Mouse (Mus musculus): ENCODE measurements at regions not wholly inside any gene's neighbourhood (a gene's known extent, or its start where the extent isn't known, plus 50 kb on each side); places are given as distances from the start of the nearest gene placed in this dataset.

GRCm38 (mm10) chr12:43963973-43964372 lies 246.2 kb downstream of the Dnajb9 start:
- Histone ChIP-seq H3K27ac (replicated peaks; ENCODE audit: low read depth, low read length) (no peak overlapping the region), H3K27me3 (ENCODE audit: control insufficient read depth, insufficient read depth, low read length) (no peaks in the 10 kb centered on the region), H3K9ac (ENCODE audit: low read depth, low read length, severe bottlenecking) (no peak overlapping the region), H3K4me1 (ENCODE audit: control insufficient read depth, insufficient read depth, low read length) (no peaks in the 10 kb centered on the region), H3K9me3 (ENCODE audit: control insufficient read depth, low read length) (no peaks in the 10 kb centered on the region), H3K36me3 (ENCODE audit: control insufficient read depth, insufficient read depth, low read length) (no peaks in the 10 kb centered on the region), H3K4me2 (replicated peaks; ENCODE audit: low read depth, low read length, severe bottlenecking) (no peak overlapping the region), H3K4me3 (replicated peaks; ENCODE audit: low read length) (no peak overlapping the region)
- TF ChIP-seq POLR2A (IDR thresholded peaks at IDR 0.05; ENCODE audit: borderline replicate concordance, extremely low read depth, insufficient read depth, insufficient read length): no peak
- DNase-seq (ENCODE audit: low spot score) (peak; percentile 68), ATAC-seq (ENCODE audit: low FRiP score, low read depth) (peak; percentile 50)
- WGBS: 38% methylated on average over 1 of the region's 1 CpGs

GRCm38 (mm10) chr12:43962551-43963120 lies 247.5 kb downstream of the Dnajb9 start:
- no peak for TF ChIP-seq POLR2A (IDR thresholded peaks at IDR 0.05; ENCODE audit: borderline replicate concordance, extremely low read depth, insufficient read depth, insufficient read length)
- Histone ChIP-seq H3K4me1 (ENCODE audit: control insufficient read depth, insufficient read depth, low read length) (no peaks in the 10 kb centered on the region), H3K36me3 (ENCODE audit: control insufficient read depth, insufficient read depth, low read length) (no peaks in the 10 kb centered on the region), H3K4me2 (replicated peaks; ENCODE audit: low read depth, low read length, severe bottlenecking) (no peak overlapping the region), H3K9me3 (ENCODE audit: control insufficient read depth, low read length) (no peaks in the 10 kb centered on the region), H3K27ac (replicated peaks; ENCODE audit: low read depth, low read length) (no peak overlapping the region), H3K27me3 (ENCODE audit: control insufficient read depth, insufficient read depth, low read length) (no peaks in the 10 kb centered on the region), H3K4me3 (replicated peaks; ENCODE audit: low read length) (no peak overlapping the region), H3K9ac (ENCODE audit: low read depth, low read length, severe bottlenecking) (no peak overlapping the region)
- no peak for DNase-seq (ENCODE audit: low spot score)
- 61% methylated on average over 6 of the region's 6 CpGs for WGBS
- ATAC-seq (ENCODE audit: low FRiP score, low read depth): no peak

DNA sequence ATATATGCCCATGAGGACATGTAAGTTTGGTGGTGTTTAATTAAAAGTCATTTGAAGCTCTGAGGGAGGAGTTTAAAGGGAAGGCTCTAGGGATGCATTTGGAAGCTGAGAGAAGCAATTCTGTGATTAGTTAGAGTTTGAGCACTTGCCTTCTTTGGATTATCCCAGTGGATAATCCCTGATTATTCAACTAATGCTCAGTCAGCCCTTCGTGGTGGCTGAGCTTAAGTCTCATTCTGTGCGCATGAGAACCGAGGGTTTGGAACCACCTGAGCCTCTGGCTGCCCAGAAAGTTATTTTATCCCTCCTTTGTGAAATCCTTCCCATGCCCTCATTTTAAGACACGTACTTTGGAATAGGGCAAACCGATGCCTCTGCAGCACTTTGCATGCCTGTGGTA lies 285.9 kb downstream of the Dnajb9 start:
- Histone ChIP-seq H3K27me3 (ENCODE audit: control insufficient read depth, insufficient read depth, low read length) (no peaks in the 10 kb centered on the region), H3K9me3 (ENCODE audit: control insufficient read depth, low read length) (no peaks in the 10 kb centered on the region), H3K27ac (replicated peaks; ENCODE audit: low read depth, low read length) (no peak overlapping the region), H3K4me1 (ENCODE audit: control insufficient read depth, insufficient read depth, low read length) (no peaks in the 10 kb centered on the region), H3K4me3 (replicated peaks; ENCODE audit: low read length) (no peak overlapping the region), H3K4me2 (replicated peaks; ENCODE audit: low read depth, low read length, severe bottlenecking) (no peak overlapping the region), H3K9ac (ENCODE audit: low read depth, low read length, severe bottlenecking) (no peak overlapping the region), H3K36me3 (ENCODE audit: control insufficient read depth, insufficient read depth, low read length) (no peaks in the 10 kb centered on the region)
- WGBS: 75% methylated on average over 5 of the region's 5 CpGs
- DNase-seq (ENCODE audit: low spot score): no peak
- TF ChIP-seq POLR2A (IDR thresholded peaks at IDR 0.05; ENCODE audit: borderline replicate concordance, extremely low read depth, insufficient read depth, insufficient read length): no peak
- ATAC-seq (ENCODE audit: low FRiP score, low read depth): no peak

DNA sequence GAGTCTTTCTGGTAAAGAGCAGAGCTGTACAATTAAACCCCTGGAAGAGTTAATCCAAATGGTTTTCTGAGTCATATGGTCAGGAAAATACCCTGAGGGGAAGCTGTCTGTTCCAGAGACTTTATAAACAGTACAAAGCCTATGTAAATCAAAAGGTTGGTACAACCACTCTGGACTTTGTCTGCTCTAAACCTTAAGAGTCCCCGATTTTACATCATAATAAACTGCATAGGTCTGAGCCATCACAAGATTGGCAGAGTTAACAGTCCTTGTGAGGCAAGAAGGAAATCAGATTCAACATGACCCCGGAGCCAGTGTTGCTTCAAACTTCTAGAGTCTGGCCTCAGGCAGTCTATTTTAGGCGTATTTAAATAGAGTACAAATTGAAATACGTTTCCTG lies 289.7 kb downstream of the Dnajb9 start:
- Histone ChIP-seq H3K4me1 (ENCODE audit: control insufficient read depth, insufficient read depth, low read length) (no peaks in the 10 kb centered on the region), H3K4me3 (replicated peaks; ENCODE audit: low read length) (no peak overlapping the region), H3K4me2 (replicated peaks; ENCODE audit: low read depth, low read length, severe bottlenecking) (no peak overlapping the region), H3K27ac (replicated peaks; ENCODE audit: low read depth, low read length) (no peak overlapping the region), H3K27me3 (ENCODE audit: control insufficient read depth, insufficient read depth, low read length) (no peaks in the 10 kb centered on the region), H3K36me3 (ENCODE audit: control insufficient read depth, insufficient read depth, low read length) (no peaks in the 10 kb centered on the region), H3K9me3 (ENCODE audit: control insufficient read depth, low read length) (no peaks in the 10 kb centered on the region), H3K9ac (ENCODE audit: low read depth, low read length, severe bottlenecking) (no peak overlapping the region)
- TF ChIP-seq POLR2A (IDR thresholded peaks at IDR 0.05; ENCODE audit: borderline replicate concordance, extremely low read depth, insufficient read depth, insufficient read length): no peak
- 39% methylated on average over 4 of the region's 4 CpGs for WGBS
- DNase-seq (ENCODE audit: low spot score): no peak
- no peak for ATAC-seq (ENCODE audit: low FRiP score, low read depth)

DNA sequence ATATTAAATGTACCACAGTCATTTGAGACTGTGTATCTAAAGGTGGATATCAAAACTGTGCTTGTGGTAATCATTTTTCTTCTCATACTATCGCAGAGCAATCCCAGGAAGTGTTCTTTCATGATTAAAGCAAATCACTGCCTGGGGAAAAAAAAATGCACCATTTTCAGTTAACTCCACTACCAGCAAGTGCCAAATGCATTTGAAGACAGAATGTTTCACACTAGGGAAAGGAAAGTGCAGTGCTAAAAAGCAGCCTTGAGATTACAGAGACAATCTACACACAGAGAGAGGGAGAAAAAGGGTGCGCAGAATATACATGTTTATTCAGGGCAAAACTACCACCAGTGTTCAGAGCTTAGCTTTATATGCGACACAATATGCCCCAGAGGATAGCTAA lies 291.0 kb downstream of the Dnajb9 start:
- Histone ChIP-seq H3K9ac (ENCODE audit: low read depth, low read length, severe bottlenecking) (no peak overlapping the region), H3K27me3 (ENCODE audit: control insufficient read depth, insufficient read depth, low read length) (no peaks in the 10 kb centered on the region), H3K4me2 (replicated peaks; ENCODE audit: low read depth, low read length, severe bottlenecking) (no peak overlapping the region), H3K9me3 (ENCODE audit: control insufficient read depth, low read length) (no peaks in the 10 kb centered on the region), H3K27ac (replicated peaks; ENCODE audit: low read depth, low read length) (no peak overlapping the region), H3K4me3 (replicated peaks; ENCODE audit: low read length) (no peak overlapping the region), H3K4me1 (ENCODE audit: control insufficient read depth, insufficient read depth, low read length) (no peaks in the 10 kb centered on the region), H3K36me3 (ENCODE audit: control insufficient read depth, insufficient read depth, low read length) (no peaks in the 10 kb centered on the region)
- no peak for ATAC-seq (ENCODE audit: low FRiP score, low read depth)
- DNase-seq (ENCODE audit: low spot score): no peak
- WGBS: 78% methylated on average over 3 of the region's 3 CpGs
- no peak for TF ChIP-seq POLR2A (IDR thresholded peaks at IDR 0.05; ENCODE audit: borderline replicate concordance, extremely low read depth, insufficient read depth, insufficient read length)

DNA sequence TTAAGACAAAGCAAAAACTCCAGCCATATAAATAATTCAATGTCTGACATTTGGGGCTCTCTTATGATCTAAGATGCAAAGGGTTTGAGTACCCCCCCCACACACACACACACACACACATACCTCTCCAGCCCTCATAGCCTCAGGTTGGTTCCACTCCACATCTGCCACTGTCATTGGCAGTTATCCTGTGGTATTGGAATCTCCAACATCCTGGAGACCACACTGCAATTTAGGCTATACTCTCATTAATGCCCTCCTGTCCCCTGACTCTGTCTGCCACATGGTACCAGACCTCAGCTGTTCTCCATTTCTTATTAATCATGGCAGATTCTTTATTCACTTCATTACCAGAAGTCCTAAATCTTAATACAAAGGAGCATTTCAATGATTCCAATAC lies 293.3 kb downstream of the Dnajb9 start:
- no peak for TF ChIP-seq POLR2A (IDR thresholded peaks at IDR 0.05; ENCODE audit: borderline replicate concordance, extremely low read depth, insufficient read depth, insufficient read length)
- DNase-seq (ENCODE audit: low spot score) (no peak), ATAC-seq (ENCODE audit: low FRiP score, low read depth) (no peak)
- Histone ChIP-seq H3K9me3 (ENCODE audit: control insufficient read depth, low read length) (no peaks in the 10 kb centered on the region), H3K4me3 (replicated peaks; ENCODE audit: low read length) (no peak overlapping the region), H3K4me1 (ENCODE audit: control insufficient read depth, insufficient read depth, low read length) (no peaks in the 10 kb centered on the region), H3K27ac (replicated peaks; ENCODE audit: low read depth, low read length) (no peak overlapping the region), H3K27me3 (ENCODE audit: control insufficient read depth, insufficient read depth, low read length) (no peaks in the 10 kb centered on the region), H3K9ac (ENCODE audit: low read depth, low read length, severe bottlenecking) (no peak overlapping the region), H3K36me3 (ENCODE audit: control insufficient read depth, insufficient read depth, low read length) (no peaks in the 10 kb centered on the region), H3K4me2 (replicated peaks; ENCODE audit: low read depth, low read length, severe bottlenecking) (no peak overlapping the region)
